Mouse (Mus musculus) urinary bladder, adult 2 months (tissue): Measurements from ENCODE around the gene Gm20517. TPM values are rescaled to one million over a fixed set of nuclear protein-coding genes. Genes with fewer than 3 reads are reported as not detected.
A peak's percentile ranks its signal among the peaks of the same experiment; 100 is the strongest.
"Not testable (repeated sequence)": the region's sequence is repeated elsewhere in the genome, so short reads cannot be mapped to it uniquely, and the experiment has no call there.

ENCODE experiments used
- DNase-seq: peaks from one replicate; pipeline ENCODE4 v3.0.0; 2022; ENCODE audit warnings: low spot score
- polyA plus RNA-seq: library from polyadenylated mRNA; depleted of rRNA; stranded (reverse); fragments of >200 nt; gene quantifications from 2 replicates; pipeline ENCODE4 v1.2.3, GENCODE M21; 2012

The Gm20517 gene
- polyA plus RNA-seq, 1 experiment: 0.76 TPM

DNA sequence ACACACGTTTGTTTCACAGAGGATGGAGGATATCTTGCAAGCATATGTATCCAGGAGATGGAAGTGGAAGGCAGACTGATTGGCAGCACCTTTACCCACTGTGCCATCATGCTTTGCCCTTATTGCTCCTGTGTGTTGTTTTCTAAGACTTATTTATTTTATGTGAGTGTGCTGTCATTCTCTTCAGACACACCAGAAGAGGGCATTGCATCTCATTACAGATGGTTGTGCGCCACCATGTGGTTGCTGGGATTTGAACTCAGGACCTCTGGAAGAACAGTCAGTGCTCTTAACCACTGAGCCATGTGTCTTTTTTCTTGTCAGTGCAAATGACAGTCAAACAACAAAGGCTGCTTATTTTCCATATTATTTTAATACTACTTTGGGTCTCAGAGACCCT, 16.4 kb downstream of the Gm20517 start:
- no peak for DNase-seq

DNA sequence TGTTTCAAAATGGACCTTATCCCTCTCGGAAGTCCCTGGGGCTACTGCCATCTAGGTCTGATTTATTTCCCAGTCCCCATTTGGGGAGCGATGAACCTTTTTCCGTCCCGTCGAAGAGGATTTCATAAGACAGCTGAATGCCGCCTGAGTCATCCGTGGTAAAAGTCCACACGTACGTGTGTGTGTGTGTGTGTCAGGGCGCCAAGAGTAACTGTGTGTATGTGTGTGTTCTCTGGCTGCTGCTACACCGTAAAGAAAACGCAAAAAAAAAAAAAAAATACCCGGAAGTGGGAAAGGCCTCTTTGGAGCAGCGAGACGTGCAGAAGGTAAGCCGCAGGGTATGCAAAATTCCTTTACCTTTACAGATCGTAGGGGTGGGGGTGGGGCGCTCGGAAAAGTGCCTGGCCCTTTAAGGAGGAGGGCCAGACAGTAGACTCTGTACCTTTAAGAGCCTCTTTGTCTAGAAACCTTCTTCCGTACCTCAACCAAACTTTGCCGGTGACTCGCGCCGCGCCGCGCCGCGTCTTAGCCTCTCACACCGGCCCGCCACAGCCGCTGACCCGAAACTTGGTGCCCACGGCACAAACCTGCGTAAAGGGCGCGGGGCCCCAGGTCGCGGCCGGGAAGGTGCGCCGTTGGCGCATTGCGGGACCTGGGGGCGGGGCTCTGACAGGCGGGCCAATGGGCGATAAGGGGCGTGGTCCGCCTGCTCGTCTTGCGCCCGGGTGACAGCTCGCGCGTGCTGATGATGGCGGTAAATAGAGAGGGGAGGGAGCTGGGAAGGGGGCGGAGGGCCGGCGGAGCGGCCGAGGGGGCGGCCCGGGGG, 17.7 kb downstream of the Gm20517 start:
- peak; percentile 87 for DNase-seq

GRCm38 (mm10) chr17:47629717-47630677, 18.6 kb downstream of the Gm20517 start:
- no peak for DNase-seq

DNA sequence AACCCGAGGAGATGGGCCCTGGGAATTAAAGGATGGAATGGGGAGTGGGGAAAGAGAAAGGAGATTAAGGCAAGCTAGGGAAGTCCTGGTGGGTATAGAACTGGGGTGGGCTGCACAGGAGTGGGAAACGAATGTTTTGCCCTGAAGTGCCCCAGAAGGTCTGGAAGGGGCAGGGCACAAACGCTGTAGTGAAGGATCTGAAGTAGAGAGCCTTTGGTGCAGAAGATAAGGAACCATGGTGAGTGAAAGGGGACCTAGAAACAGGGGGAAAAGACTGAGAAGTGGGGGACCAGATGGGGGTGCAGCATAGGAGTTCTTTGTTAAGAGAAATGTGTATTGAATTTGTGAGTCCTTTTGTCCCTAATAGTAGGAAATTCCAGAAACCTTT, 19.3 kb downstream of the Gm20517 start, which contains the start of gene Usp49:
Gene Usp49, plus strand, starts transcription at position 13 of the 388 bp plus-strand sequence.
- DNase-seq: no peak

DNA sequence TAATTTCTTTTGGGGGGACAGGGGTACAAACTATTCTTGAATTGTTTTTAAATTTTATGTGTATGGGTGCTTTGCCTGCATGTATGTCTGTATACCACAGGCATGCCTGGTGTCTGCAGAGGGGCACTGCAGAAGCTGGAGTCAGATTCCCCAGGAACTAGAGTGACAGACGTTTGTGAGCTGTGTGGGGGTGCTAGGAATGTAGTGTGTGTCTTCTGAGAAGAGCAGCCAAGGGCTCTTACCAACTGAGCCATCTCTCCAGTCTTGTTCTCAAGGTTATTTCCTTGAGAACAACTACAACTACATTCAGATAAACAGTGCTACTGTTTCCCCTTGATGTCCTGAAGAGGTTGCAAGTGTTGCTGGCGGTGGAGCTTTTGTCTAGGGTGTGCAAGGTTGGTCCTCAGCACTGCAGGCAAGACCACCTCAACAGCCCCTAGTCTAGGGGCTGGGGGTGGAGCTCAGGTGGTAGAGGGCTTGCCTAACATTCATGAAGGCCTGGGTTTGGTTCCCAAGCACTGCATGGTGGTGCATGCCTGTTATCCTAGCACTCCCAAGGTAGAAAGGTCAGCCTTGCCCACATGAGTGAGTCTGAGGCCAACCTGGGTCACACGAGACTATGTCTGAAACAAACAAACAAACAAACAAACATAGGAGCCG, 20.9 kb downstream of the Gm20517 start:
- DNase-seq: no peak

DNA sequence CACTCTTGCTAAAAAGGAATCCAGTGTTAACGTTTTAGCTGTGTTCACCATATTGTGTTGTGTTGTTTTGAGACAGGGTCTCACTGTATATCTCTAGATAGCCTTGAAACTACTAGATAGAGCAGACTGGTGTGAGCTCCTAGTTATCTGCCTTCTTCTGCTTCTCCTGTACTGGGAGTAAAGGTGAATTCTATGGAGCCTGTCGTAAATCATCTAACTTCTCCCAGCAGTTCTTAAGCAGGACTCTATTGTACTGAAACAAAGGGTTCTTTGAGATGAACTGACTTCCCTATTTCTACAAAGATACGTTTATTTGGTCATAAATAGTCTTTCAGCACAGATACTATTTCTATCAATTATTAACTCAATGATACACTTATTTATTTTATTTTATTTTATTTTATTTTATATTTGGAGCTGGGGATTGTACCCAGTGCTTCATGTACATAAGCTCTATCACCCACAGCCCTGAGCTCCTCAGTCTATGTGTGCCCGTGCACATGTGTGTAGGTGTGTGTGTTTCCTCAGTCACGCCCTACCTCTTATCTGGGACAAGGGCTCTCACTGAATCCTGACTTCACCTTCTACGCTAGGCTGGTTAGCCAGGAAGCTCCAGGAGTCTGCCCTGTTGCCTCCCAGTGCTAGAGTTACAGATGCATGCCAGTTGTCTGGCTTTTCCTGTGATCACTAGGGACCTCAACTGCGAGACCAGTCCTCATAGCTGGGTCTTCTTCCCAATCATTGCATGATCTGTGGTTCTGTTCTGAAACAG, 22.8 kb downstream of the Gm20517 start:
- DNase-seq: no peak

DNA sequence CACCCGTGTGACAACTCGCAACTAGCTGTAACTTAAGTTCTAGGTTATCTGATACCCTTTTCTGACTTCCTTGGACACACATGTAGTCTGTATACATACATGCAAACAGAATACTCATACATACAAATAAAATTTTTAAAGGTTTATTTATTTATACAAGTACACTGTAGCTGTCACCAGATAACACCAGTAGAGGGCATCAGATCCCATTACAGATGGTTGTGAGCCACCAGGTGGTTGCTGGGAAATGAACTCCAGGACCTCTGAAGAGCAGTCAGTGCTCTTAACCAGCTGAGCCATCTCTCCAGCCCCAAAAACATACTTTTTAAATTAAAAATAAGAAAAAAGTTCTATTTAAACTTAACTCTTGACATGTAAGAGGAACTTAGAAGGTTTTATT, 31.6 kb downstream of the Gm20517 start:
- DNase-seq: no peak

DNA sequence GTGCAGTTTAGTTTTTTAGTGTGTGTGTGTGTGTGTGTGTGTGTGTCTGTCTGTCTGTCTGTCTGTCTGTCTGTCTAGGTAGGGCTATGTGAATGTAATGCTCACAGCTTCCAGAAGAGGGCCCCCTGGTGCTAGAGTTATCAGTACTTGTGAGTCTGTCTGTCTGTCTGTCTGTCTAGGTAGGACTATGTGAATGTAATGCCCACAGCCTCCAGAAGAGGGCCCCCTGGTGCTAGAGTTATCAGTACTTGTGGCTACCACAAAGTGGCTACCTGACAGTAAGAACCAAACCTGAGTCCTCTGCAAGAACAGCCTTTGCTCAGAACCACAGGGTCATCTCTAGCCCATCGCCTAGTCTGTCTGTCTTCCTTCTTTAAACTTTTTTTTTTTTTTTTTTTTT, 35.3 kb downstream of the Gm20517 start:
- DNase-seq: peak; percentile 23

DNA sequence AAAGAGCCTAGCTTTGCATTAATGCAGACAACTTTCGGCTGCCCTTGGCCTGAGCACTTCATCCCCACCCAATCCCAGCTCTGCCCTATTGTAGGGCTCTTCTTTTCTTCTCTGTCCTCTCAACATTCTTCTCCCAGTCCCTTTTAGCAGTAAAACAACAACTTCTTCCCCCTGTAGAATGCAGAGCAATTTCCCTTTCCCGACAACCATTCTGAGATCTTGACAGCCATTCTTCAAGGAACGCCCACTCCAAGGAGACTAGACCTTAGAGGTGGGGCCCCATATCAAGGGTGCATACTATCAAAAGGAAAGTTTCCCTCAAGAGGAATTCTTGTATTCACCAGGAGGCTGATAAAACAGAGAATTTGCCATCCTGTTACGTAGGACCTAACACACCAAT, 37.6 kb downstream of the Gm20517 start:
- no peak for DNase-seq

- DNase-seq: no peak
These were observed 40.6 kb downstream of the Gm20517 start for GRCm38 (mm10) chr17:47651953-47652352.

DNA sequence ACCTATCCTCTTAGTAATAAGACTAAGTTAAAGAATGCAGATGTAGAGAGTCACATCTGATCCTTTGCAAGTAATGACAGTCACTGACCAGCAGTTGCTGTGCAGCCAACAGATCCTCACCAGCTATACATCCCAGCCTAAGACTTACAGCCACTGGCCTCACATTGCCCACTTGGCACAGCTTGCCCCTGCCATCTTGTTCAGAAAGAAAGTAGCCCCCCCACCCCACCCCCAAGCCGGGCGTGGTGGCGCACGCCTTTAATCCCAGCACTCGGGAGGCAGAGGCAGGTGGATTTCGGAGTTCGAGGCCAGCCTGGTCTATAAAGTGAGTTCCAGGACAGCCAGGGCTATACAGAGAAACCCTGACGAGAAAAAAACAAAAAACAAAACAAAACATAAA, 43.0 kb downstream of the Gm20517 start:
- DNase-seq: not testable (repeated sequence)

DNA sequence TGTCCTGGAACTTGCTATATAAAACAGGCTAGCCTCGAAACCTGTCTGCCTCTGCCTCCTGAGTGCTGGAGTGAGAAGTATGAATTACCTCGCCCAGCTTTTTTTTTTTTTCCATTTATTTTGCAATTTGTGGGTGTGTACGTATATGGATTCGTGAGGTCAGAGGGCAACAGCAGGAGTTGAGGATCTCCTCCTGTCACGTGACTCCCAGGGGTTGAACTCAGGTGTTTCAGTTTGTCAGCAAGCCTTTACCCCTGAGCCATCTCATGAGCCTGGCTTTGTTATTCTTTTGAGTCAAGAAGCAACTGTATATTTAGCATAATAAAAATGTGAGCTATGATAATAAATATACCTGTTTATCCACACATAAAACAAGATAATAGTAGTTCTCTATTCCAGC, 44.3 kb downstream of the Gm20517 start:
- DNase-seq: no peak

DNA sequence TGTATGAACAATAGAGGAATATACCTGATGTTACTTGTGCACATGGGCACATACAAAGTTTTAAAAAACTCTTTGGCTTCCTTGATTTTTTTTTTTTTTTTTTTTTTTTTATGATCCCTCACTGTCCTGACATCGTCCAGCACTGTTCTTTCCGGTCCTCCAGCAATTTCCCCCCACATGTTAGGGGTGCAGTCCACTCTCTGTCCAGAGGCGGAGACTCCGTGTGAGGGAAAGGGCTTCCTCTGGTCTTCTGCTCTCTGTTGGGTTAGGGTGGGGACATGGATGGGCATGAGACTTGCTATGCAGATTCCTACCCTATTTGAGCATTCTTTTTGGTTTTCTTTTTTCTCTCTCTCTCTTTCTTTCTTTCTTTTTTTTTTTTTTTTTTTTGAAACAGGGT, 46.5 kb downstream of the Gm20517 start:
- DNase-seq: no peak

DNA sequence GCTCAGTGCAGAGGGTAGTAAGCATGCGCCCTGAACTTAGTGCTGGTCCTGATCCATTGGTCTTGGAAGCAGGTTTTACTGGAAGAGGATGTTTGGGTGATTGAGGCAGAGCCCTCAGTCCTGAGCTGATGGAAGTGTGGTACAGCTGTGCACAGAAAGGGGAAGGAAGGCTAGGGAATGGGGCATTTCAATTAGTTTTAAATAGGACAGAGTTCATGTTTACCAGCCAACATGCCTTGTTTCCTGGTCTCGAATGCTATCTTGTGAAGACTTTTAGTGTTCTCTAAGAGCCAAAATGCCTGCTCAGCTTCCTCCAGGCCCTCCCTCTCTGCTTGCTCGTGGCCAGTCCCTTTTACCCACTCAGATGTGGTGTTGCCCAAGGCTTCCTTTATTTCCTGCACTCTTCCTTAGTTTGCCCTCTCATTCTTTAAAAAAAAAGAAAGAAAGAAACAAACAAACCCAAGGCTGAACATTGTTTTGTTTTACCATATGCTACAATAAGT, 47.4 kb downstream of the Gm20517 start:
- DNase-seq: no peak

GRCm38 (mm10) chr17:47663009-47663713, 51.8 kb downstream of the Gm20517 start:
- DNase-seq: no peak

DNA sequence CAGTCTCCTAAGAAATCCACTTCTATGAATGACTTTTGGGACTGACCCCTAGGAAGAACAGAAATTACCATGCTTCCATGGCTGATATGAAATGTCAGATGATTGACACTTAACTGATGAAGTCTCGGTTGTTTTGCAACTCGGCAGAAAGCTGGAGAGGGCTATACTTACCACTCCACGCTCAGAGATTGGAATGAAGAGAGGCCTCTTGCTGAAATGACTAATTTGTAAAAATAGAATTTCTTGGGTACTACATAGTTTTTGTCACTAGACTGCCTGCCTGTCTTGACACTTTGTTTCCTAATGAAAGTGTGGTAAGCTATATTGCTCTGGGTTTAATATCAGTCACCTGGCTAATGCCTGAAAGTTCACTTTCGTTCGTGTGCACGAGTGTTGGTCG, 53.1 kb downstream of the Gm20517 start:
- no peak for DNase-seq

DNA sequence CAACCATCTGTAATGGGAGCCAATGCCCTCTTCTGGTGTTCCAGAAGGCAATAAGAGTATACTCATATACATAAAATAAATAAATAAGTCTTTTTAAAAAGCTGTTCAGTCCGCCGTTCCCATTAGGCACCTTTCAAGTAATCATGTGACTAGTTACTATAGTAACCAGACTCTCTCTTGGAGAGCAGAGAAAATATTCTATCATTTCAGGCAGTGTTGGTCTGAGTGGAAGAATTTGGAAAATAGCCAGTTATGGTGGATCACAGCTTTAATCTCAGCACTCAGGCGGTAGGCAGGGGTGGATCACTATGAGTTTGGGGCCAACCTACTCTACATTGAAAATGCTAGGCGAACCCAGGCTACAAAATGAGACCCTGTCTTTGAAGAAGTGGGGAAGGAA, 57.8 kb downstream of the Gm20517 start:
- no peak for DNase-seq

DNA sequence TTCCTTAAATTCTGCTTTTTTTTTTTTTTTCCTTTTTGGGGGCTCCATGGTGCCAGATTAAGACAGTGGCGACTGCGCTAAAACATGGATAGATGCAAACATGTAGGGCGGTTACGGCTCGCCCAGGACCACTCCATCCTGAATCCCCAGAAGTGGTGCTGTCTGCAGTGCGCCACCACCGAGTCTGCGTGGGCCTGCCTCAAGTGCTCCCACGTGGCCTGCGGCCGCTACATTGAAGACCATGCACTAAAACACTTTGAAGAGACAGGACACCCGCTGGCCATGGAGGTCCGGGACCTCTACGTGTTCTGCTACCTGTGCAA, 60.6 kb downstream of the Gm20517 start:
- no peak for DNase-seq

DNA sequence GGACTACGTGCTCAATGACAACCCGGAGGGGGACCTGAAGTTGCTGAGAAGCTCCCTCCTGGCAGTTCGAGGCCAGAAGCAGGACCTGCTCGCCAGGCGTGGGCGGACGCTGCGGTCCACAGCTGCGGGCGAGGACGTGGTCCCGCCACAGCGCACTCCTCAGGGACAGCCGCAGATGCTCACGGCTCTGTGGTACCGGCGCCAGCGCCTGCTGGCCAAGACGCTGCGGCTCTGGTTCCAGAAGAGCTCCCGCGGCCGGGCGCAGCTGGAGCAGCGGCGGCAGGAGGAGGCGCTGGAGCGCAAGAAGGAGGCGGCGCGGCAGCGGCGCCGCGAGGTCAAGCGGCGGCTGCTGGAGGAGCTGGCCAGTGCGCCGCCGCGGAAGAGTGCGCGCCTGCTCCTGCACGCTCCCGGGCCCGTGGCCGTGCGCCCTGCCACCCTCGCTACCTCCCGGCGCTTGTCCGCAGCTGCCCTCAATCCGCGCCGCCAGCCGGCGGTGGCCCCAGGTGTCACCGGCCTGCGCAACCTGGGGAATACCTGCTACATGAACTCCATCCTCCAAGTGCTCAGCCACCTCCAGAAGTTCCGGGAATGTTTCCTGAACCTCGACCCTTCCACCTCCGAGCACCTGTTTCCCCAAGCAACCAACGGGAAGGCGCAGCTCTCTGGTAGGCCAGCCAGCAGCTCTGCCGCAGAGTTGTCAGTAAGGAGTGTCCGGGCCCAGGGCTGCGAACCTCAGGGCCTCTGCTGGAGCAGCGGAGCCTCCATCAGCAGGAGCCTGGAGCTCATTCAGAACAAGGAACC, 61.1 kb downstream of the Gm20517 start:
- DNase-seq: peak; percentile 56

GRCm38 (mm10) chr17:47676581-47676980, 65.2 kb downstream of the Gm20517 start:
- no peak for DNase-seq
